In genomic region chr15:79847100-79847499, GRCm38 (mm10) we compare ENCODE assay signal across 8 mouse cellular contexts. TPM values are rescaled to one million over a fixed set of nuclear protein-coding genes. Genes with fewer than 3 reads are reported as not detected.
DNase-seq lines count a peak whose midpoint lies in the region; ATAC-seq lines count a peak whose summit lies in the region.

No protein-coding gene starts in this region.

- 16% methylated on average over 5 of the region's 5 CpGs for WGBS in heart, embryonic 11.5 days (ENCODE audit: insufficient replicate concordance)
- 26% methylated on average over 5 of the region's 5 CpGs for WGBS in stomach, embryonic 16.5 days

- peaks cover 7% of the 10 kb centered on the region for H3K4me1 ChIP-seq in heart, embryonic 11.5 days (ENCODE audit: control insufficient read depth, insufficient read depth, low read length)
- peaks cover 3% of the 10 kb centered on the region; the same call in 1 of the 2 replicates for H3K4me1 ChIP-seq in stomach, embryonic 16.5 days (ENCODE audit: control insufficient read depth, insufficient read depth, low read length)

- H3K9ac ChIP-seq in heart, embryonic 11.5 days (ENCODE audit: low read depth, low read length): no peak overlapping the region
- no peak overlapping the region for H3K9ac ChIP-seq in stomach, embryonic 16.5 days (ENCODE audit: low read length)

- no peak for ATAC-seq in heart, embryonic 11.5 days (replicated peaks; ENCODE audit: insufficient number of reproducible peaks, low FRiP score, low TSS enrichment)
- ATAC-seq in stomach, embryonic 16.5 days (ENCODE audit: insufficient read depth, low FRiP score): peak; percentile 89
- no peak for ATAC-seq in megakaryocyte, adult 5-6 weeks (ENCODE audit: poor library complexity, severe bottlenecking)

- no peaks in the 10 kb centered on the region for H3K9me3 ChIP-seq in heart, embryonic 11.5 days (replicated peaks; ENCODE audit: control insufficient read depth, low read length)
- no peaks in the 10 kb centered on the region for H3K9me3 ChIP-seq in stomach, embryonic 16.5 days (replicated peaks; ENCODE audit: control insufficient read depth, low read length)

- intact Hi-C loops in heart, postnatal 10 days (cut with DNase I): no loop called here

- H3K4me2 ChIP-seq in heart, embryonic 11.5 days: no peak overlapping the region
- H3K4me2 ChIP-seq in stomach, embryonic 16.5 days (ENCODE audit: low read depth, low read length): no peak overlapping the region

- no peaks in the 10 kb centered on the region; the same call in 1 of the 2 replicates for H3K27me3 ChIP-seq in heart, embryonic 11.5 days (ENCODE audit: control insufficient read depth, insufficient read depth, low read length)
- no peaks in the 10 kb centered on the region for H3K27me3 ChIP-seq in stomach, embryonic 16.5 days (ENCODE audit: control insufficient read depth, insufficient read depth, low read length)

- no peak overlapping the region for H3K4me3 ChIP-seq in heart, embryonic 11.5 days (ENCODE audit: low read depth, low read length)
- no peak overlapping the region for H3K4me3 ChIP-seq in stomach, embryonic 16.5 days (replicated peaks; ENCODE audit: low read length)

- no peak overlapping the region for H3K27ac ChIP-seq in heart, embryonic 11.5 days (ENCODE audit: low read depth, low read length)
- peak overlapping the region; percentile 68 for H3K27ac ChIP-seq in stomach, embryonic 16.5 days (ENCODE audit: low read length)

- peak; percentile 97 for DNase-seq in heart, adult 11 months
- peak; percentile 35 to 50 for DNase-seq in right cerebral cortex, adult 2 months (ENCODE audit: low spot score in 2 of 2)
- no peak for DNase-seq in right cerebral cortex, postnatal 4 days
- DNase-seq in heart, postnatal 10 days: peak; percentile 69 to 70
- no peak for DNase-seq in layer of hippocampus, adult 8-10 months (ENCODE audit: low spot score in 2 of 2)

- H3K36me3 ChIP-seq in heart, embryonic 11.5 days (ENCODE audit: control insufficient read depth, insufficient read depth, low read length): no peaks in the 10 kb centered on the region
- no peaks in the 10 kb centered on the region for H3K36me3 ChIP-seq in stomach, embryonic 16.5 days (ENCODE audit: control insufficient read depth, insufficient read depth, low read length)

RNA-seq across cellular contexts. Expression of gene Cbx6, which starts 12.6 kb away (rescaled TPM):
- 15.7 and 17.4 TPM in 2 replicates for polyA plus RNA-seq in heart, embryonic 11.5 days (2014; fragmentation: Nextera tagmentation; extraction: Ambion mirVana)
- 10 to 100 TPM; 40.7 to 48.7 TPM for total RNA-seq in heart, postnatal 10 days (2021)
- polyA plus RNA-seq in stomach, embryonic 16.5 days (2015; fragmentation: Nextera tagmentation; extraction: Ambion mirVana): 75.6 and 77.2 TPM in 2 replicates
- total RNA-seq in megakaryocyte, adult 5-6 weeks (2015): 2.3 and 3.9 TPM in 2 replicates
- 3.5 and 6.7 TPM in 2 replicates for total RNA-seq in megakaryocyte, adult 5-6 weeks (2017)
- total RNA-seq in layer of hippocampus, adult 8-10 months (2022): 100 to 1,000 TPM; 261 to 307 (median 292) TPM

RNA-seq across cellular contexts. Expression of gene Npcd, which starts 13.1 kb away (rescaled TPM):
- 0.64 TPM in 1 of 2 replicates, not detected in the other for polyA plus RNA-seq in heart, embryonic 11.5 days (2014; fragmentation: Nextera tagmentation; extraction: Ambion mirVana)
- total RNA-seq in heart, postnatal 10 days (2021): 1 to 10 TPM in 1 of 2 experiments, under 1 TPM in 1; 0.74 to 1.8 TPM
- polyA plus RNA-seq in stomach, embryonic 16.5 days (2015; fragmentation: Nextera tagmentation; extraction: Ambion mirVana): 0.19 TPM in 1 of 2 replicates, not detected in the other
- total RNA-seq in megakaryocyte, adult 5-6 weeks (2015): not detected in 2 replicates
- total RNA-seq in megakaryocyte, adult 5-6 weeks (2017): not detected in 2 replicates
- 10 to 100 TPM in 2 of 4 experiments, 1 to 10 TPM in 2; 2.8 to 19.9 (median 12.1) TPM for total RNA-seq in layer of hippocampus, adult 8-10 months (2022)

RNA-seq across cellular contexts. Expression of gene Nptxr, which starts 42.5 kb away (rescaled TPM):
- 0.58 and 0.83 TPM in 2 replicates for polyA plus RNA-seq in heart, embryonic 11.5 days (2014; fragmentation: Nextera tagmentation; extraction: Ambion mirVana)
- total RNA-seq in heart, postnatal 10 days (2021): 1 to 10 TPM; 3.8 to 4.1 TPM
- polyA plus RNA-seq in stomach, embryonic 16.5 days (2015; fragmentation: Nextera tagmentation; extraction: Ambion mirVana): 2.5 and 2.8 TPM in 2 replicates
- total RNA-seq in megakaryocyte, adult 5-6 weeks (2015): 0.33 and 1.3 TPM in 2 replicates
- total RNA-seq in megakaryocyte, adult 5-6 weeks (2017): 0.44 and 0.49 TPM in 2 replicates
- total RNA-seq in layer of hippocampus, adult 8-10 months (2022): 100 to 1,000 TPM; 637 to 711 (median 646) TPM

RNA-seq across cellular contexts. Expression of gene Apobec3, which starts 44.4 kb away (rescaled TPM):
- polyA plus RNA-seq in heart, embryonic 11.5 days (2014; fragmentation: Nextera tagmentation; extraction: Ambion mirVana): 9.5 and 12.0 TPM in 2 replicates
- total RNA-seq in heart, postnatal 10 days (2021): 10 to 100 TPM; 11.2 to 11.7 TPM
- polyA plus RNA-seq in stomach, embryonic 16.5 days (2015; fragmentation: Nextera tagmentation; extraction: Ambion mirVana): 31.5 and 31.9 TPM in 2 replicates
- total RNA-seq in megakaryocyte, adult 5-6 weeks (2015): 129 and 148 TPM in 2 replicates
- total RNA-seq in megakaryocyte, adult 5-6 weeks (2017): 124 and 125 TPM in 2 replicates
- total RNA-seq in layer of hippocampus, adult 8-10 months (2022): 10 to 100 TPM in 2 of 4 experiments, 1 to 10 TPM in 2; 5.3 to 11.9 (median 8.3) TPM

Comparison
In these comparisons a context has a peak if more than half of its experiments do, and no peak if none do; other contexts are left out.
1. DNase-seq: peak in heart, adult 11 months (single experiment), right cerebral cortex, adult 2 months (2 of 2) and heart, postnatal 10 days (2 of 2); none in right cerebral cortex, postnatal 4 days (single experiment) and layer of hippocampus, adult 8-10 months (0 of 2).
2. RNA of gene Cbx6, which starts 12.6 kb away (total RNA-seq): 261 to 307 TPM in layer of hippocampus, adult 8-10 months and 40.7 to 48.7 TPM in heart, postnatal 10 days; 2.3 to 6.7 TPM in megakaryocyte, adult 5-6 weeks; every median in the first group is over 4 times any median in the second.
3. RNA of gene Nptxr, which starts 42.5 kb away (total RNA-seq): 637 to 711 TPM in layer of hippocampus, adult 8-10 months; 3.8 to 4.1 TPM in heart, postnatal 10 days and 0.33 to 1.3 TPM in megakaryocyte, adult 5-6 weeks; every median in the first group is over 100 times any median in the second.